Mouse (Mus musculus) embryonic stem cell, embryonic (primary cell): ENCODE data around the gene Igfbp7.
"Not testable (repeated sequence)": the region's sequence is repeated elsewhere in the genome, so short reads cannot be mapped to it uniquely, and the experiment has no call there.

ENCODE experiments used
- CTCF ChIA-PET, 4 experiments: fragments of 300-600 bp in 2 of 4; fragments of 350-600 bp in 2 of 4; sonication (Branson Sonifier 250); formaldehyde crosslinking; loops; one replicate each; lab custom pipeline; 2022; ENCODE audit warnings: inconsistent platforms in 2 of 4; lab: Charles Lee
- POLR2A ChIA-PET, 4 experiments: fragments of 300-600 bp in 2 of 4; fragments of 350-600 bp in 2 of 4; sonication (Branson Sonifier 250); formaldehyde crosslinking; loops; one replicate each; lab custom pipeline; 2022; ENCODE audit warnings: antibody characterized with exemption in 4 of 4, inconsistent platforms in 1 of 4; lab: Charles Lee

Gene Igfbp7

DNA sequence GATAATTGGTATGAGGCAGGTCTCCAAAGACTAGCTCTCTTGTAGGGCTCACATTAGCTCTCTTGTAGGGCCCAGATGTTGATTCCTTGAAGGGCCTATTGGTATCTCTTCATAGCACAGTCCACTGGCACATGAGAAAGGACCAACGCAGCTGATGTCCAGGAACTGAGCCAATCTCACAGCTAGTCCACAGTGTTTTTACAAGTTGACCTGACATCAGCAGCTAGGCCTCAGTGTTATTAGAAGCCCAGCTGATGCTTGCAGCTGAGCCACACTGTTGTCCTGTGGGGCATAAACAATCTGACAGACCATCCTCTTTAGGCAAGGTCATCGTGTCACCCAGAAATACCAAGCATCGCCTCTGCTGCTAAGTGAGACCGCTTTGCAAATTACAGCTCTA is 11.7 kb upstream of the Igfbp7 start:
- POLR2A ChIA-PET = interaction anchor here in 2 of 4 experiments (0.9 to 1.0 kb wide), 2 partner anchors 19 to 62 kb away, joined by 3 read pairs; no protein-coding TSS in a partner anchor
- CTCF ChIA-PET = not testable (repeated sequence)

DNA sequence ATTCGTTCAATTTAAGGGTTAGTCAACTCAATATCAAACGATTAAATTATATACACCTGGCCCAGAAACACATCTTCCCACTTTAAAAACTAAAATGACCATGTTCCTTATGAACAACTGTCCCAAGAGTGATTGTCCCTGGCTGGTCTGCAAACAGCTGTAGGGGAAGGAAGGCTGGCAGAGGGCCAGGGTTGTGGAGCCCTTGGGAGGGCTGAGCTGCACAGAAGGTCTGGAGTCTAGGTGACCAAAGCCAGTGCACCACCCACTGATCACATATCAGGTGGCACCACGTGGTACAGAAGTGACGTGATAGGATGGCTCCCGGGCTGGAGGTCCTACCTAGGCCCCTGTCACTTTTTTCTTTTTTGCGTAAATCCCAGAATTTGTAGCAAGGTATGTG is 8.2 kb upstream of the Igfbp7 start:
- CTCF ChIA-PET = interaction anchor here in 1 of 4 experiments (0.6 kb wide), 1 partner anchor 66 kb away, joined by 3 read pairs; no protein-coding TSS in a partner anchor
- POLR2A ChIA-PET = no interaction called here

DNA sequence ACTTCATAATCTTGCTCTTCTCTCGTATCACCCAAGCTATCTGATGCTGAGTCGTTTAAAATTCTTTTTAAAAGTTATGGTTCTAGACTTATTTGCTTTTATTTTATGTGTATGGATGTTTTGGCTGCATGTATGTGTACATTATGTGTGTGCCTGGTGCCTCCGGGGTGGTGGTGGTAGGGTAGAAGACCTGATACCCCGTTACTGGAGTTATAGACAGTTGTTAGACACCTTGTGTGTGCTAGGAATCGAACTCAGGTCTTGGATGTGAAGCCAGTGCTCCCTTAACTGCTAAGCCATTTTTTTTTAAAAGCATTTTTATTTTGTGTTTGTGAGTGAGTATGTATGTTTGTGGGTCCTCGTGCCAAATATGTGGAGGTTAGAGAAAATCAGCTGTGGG is 689 bp upstream of the Igfbp7 start:
- ChIA-PET CTCF (interaction anchor here in 2 of 4 experiments (1.0 to 1.9 kb wide), 2 partner anchors 54 kb away, joined by 3 to 6 read pairs; no protein-coding TSS in a partner anchor), POLR2A (no interaction called here)

DNA sequence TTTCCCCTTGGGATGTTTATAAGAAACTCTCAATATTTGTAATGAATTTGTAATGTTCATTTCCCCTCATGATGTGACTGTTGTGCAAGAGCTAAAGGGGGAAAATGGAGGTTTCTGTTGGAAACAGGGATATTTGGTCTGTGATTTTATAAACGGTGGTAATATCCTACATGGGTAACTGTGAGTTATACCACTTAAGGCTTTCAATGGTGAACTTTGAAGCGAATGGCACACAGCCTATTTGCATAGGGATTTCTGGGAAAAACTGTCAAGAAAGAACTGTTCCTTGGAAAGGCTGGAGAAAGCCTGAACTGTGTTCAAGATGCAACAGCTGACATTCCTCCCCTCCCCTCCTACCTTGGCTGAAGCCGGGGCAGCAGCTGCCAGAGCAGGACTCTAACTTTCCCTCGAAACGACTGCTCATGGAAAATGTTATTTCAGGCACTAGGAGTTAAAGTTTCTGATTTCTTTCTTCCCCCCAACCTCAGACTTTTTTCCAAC is 1.4 kb downstream of the Igfbp7 start:
- ChIA-PET CTCF (interaction anchor here in 1 of 4 experiments (1.9 kb wide), 1 partner anchor 52 kb away, joined by 6 read pairs; no protein-coding TSS in a partner anchor), POLR2A (interaction anchor here in 1 of 4 experiments (1.0 kb wide), 1 partner anchor 23 kb away, joined by 4 read pairs; no protein-coding TSS in a partner anchor)

GRCm38 (mm10) chr5:77405455-77406057 is 2.3 kb downstream of the Igfbp7 start:
- CTCF ChIA-PET = no interaction called here
- POLR2A ChIA-PET = interaction anchor here in 1 of 4 experiments (1.0 to 1.2 kb wide), 2 partner anchors 24 to 40 kb away, joined by 3 to 4 read pairs; no protein-coding TSS in a partner anchor

- ChIA-PET CTCF (no interaction called here), POLR2A (interaction anchor here in 1 of 4 experiments (1.2 kb wide), 1 partner anchor 40 kb away, joined by 3 read pairs; no protein-coding TSS in a partner anchor)
Observed at GRCm38 (mm10) chr5:77404941-77405340, 2.9 kb downstream of the Igfbp7 start.

- POLR2A ChIA-PET = no interaction called here
- CTCF ChIA-PET = no interaction called here
Observed at GRCm38 (mm10) chr5:77402901-77403300, 4.9 kb downstream of the Igfbp7 start.

- ChIA-PET CTCF (no interaction called here), POLR2A (no interaction called here)
Observed at GRCm38 (mm10) chr5:77402137-77402536, 5.7 kb downstream of the Igfbp7 start.

- CTCF ChIA-PET = no interaction called here
- POLR2A ChIA-PET = interaction anchor here in 1 of 4 experiments (1.5 kb wide), 1 partner anchor 19 kb away, joined by 3 read pairs; no protein-coding TSS in a partner anchor
Observed at GRCm38 (mm10) chr5:77400823-77401222, 7.0 kb downstream of the Igfbp7 start.

- CTCF ChIA-PET = interaction anchor here in 2 of 4 experiments (0.5 kb wide), 2 partner anchors 99 to 452 kb away, joined by 3 read pairs; no protein-coding TSS in a partner anchor
- POLR2A ChIA-PET = interaction anchor here in 2 of 4 experiments (0.7 to 1.5 kb wide), 3 partner anchors 18 to 47 kb away, joined by 3 read pairs; no protein-coding TSS in a partner anchor
Observed at GRCm38 (mm10) chr5:77400151-77400550, 7.7 kb downstream of the Igfbp7 start.

DNA sequence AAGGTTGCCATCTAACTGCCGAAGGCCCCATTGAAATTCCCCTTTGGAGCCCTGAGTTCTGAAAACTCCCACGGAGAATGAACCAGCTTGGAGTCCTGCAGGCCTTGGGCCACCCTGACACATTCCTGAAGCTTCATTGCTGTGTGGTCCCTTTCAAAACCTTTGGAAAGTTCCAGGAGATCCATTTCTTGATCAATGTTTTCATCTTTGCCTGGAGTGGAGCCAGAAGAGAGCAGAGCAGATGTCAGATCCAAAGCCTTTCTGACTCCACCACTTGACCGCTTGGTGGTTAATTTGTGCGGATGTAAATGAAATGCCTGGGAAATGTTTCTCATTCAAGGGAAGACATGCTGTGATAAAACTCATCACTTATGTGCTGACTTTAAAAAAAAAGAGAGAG is 8.8 kb downstream of the Igfbp7 start:
- ChIA-PET POLR2A (no interaction called here), CTCF (no interaction called here)

- CTCF ChIA-PET = interaction anchor here in 1 of 4 experiments (0.6 kb wide), 1 partner anchor 799 kb away, joined by 3 read pairs; no protein-coding TSS in a partner anchor
- POLR2A ChIA-PET = interaction anchor here in 2 of 4 experiments (0.8 to 1.0 kb wide), 2 partner anchors 18 to 89 kb away, joined by 3 read pairs; partner anchors contain the start of genes Noa1 (in 1 of the 2) and Polr2b (in 1 of the 2)
Observed at GRCm38 (mm10) chr5:77398285-77399057, 9.4 kb downstream of the Igfbp7 start.

DNA sequence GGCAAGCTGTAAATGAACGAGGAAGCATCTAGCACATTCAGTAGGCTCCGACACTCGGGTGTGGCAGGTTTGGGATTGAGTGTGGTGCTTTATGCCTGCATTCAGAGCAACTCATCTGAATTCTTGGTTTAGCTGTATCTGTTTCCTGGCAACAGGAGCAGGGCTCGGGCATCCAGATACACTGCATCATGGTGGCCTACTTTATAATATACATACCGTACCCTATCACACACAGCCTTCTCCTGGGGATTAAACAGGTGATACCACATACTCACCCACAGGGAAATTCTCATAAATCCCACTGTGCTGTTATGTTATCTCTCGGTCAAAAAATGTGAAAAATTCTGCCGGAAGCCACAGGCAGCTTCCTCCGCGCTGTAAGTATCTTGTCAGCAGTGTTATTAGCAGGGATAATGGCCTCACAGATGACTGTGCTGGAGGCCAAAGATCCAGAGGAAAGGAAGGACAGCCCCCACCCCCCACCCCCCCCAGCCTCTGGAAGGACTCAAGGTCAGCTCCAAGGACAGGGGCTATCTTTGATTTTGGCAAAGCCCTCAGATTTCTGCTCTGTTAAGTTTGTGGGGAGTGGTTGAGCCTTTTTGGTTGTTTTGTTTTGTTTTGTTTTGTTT is 13.7 kb downstream of the Igfbp7 start:
- CTCF ChIA-PET = interaction anchor here in 1 of 4 experiments (0.6 kb wide), 1 partner anchor 45 kb away, joined by 3 read pairs; no protein-coding TSS in a partner anchor
- POLR2A ChIA-PET = interaction anchor here in 2 of 4 experiments (0.9 to 1.1 kb wide), 2 partner anchors 10 to 68 kb away, joined by 3 read pairs; no protein-coding TSS in a partner anchor

GRCm38 (mm10) chr5:77393094-77393619 is 14.7 kb downstream of the Igfbp7 start:
- ChIA-PET CTCF (no interaction called here), POLR2A (interaction anchor here in 1 of 4 experiments (1.1 kb wide), 1 partner anchor 69 kb away, joined by 3 read pairs; no protein-coding TSS in a partner anchor)

DNA sequence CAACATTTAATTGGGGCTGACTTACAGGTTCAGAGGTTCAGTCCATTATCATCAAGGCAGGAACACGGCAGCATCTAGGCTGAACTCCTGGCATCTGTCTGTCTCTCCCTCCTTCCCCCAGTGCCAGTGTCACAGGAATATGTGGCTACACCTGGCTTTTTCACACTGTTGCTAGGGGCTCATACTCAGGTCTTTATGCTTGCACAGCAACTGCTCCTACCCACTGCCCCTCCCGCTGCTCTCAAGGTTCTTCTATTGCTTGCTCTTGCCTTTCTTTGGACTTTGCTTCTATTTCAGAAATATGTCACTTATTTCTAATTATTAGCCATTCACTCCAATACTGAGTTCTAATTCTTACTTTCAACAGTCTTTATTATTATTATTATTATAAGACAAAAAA is 17.6 kb downstream of the Igfbp7 start:
- ChIA-PET CTCF (interaction anchor here in 1 of 4 experiments (0.6 kb wide), 1 partner anchor 37 kb away, joined by 4 read pairs; no protein-coding TSS in a partner anchor), POLR2A (interaction anchor here in 1 of 4 experiments (0.7 kb wide), 1 partner anchor 15 kb away, joined by 3 read pairs; no protein-coding TSS in a partner anchor)

GRCm38 (mm10) chr5:77388359-77388758 is 19.5 kb downstream of the Igfbp7 start:
- POLR2A ChIA-PET = interaction anchor here in 1 of 4 experiments (0.6 kb wide), 1 partner anchor 9 kb away, joined by 3 read pairs; no protein-coding TSS in a partner anchor
- CTCF ChIA-PET = no interaction called here

- ChIA-PET CTCF (no interaction called here), POLR2A (interaction anchor here in 1 of 4 experiments (0.6 to 0.9 kb wide), 3 partner anchors 24 to 113 kb away, joined by 3 to 4 read pairs (median 3); no protein-coding TSS in a partner anchor)
Observed at GRCm38 (mm10) chr5:77387414-77387704, 20.5 kb downstream of the Igfbp7 start.
